Mouse (Mus musculus): ENCODE measurements around the gene Castor2.

Gene Castor2

GRCm38 (mm10) chr5:134099496-134100211, at the start of gene Castor2:
Castor2 (plus strand) TSS chr5:134099711.
- peak; percentile 68 for DNase-seq (ENCODE audit: low read depth, low spot score)

DNA sequence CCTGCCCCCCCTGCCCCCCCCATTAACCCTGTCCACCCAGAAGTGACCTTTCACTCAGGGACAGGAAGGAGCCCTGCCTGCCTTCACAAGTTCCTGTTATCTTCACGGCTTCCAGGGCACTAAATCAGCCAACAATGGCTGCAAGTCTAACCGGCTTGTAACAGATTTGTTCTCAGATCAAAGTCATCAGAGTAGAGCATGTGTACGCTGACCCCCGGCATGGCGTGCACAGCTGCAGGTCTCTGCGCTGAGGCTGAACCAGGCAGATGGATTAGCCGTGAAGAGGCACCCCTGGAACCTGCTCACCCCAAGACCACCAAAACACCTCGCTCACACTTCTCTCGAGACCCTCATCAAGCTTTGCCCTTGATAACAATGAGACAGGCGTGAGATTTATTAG, 48.8 kb upstream of the Castor2 start:
- DNase-seq (ENCODE audit: low read depth, low spot score) = no peak

GRCm38 (mm10) chr5:134052614-134053013, 46.9 kb upstream of the Castor2 start:
- no peak for DNase-seq (ENCODE audit: low read depth, low spot score)

DNA sequence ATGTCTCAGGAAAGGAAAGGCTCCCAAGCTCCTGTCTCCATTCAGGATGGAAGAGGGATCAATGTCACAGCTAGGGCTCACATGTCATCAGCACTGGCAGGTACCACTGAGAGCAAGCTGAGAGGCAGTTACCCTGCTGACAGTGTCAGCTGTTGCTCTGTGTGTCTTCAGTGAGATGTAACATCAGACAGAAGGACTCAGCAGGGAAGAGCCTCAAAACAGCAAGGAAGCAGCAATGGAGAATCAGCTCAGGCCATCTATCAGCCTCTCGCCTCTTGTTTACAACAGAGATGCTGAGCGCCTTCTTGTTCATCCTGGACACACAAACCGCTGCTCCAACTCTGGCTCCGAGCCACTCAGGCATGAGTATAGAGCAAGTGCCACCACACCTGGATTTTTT, 45.0 kb upstream of the Castor2 start:
- no peak for DNase-seq (ENCODE audit: low read depth, low spot score)

DNA sequence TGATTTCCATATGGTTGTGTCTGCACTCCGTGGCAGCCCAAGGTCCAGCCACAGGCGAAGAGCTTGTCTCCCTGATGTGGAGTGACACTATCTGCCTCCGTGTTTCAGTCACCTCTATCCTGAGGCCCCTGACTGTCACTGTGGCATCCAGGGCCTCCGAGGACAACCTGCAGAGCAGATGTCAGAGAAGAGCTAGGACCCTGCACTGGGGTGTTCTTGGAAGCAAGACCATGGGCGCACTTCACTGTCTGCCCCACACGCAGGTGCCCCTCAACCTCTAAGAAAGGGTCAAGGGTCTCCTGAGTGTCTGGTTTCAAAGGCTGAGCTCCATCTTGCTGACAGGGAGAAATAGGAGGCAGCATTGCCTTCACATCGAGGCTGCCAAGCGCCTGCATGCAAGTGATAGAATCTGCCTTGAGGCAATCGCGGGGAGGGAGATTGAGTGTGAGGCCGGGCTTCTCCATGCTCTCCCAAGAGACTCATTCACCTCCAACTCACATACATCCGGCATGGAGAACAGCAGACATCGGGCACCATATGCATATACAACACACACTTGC, 40.6 kb upstream of the Castor2 start:
- no peak for DNase-seq (ENCODE audit: low read depth, low spot score)

DNA sequence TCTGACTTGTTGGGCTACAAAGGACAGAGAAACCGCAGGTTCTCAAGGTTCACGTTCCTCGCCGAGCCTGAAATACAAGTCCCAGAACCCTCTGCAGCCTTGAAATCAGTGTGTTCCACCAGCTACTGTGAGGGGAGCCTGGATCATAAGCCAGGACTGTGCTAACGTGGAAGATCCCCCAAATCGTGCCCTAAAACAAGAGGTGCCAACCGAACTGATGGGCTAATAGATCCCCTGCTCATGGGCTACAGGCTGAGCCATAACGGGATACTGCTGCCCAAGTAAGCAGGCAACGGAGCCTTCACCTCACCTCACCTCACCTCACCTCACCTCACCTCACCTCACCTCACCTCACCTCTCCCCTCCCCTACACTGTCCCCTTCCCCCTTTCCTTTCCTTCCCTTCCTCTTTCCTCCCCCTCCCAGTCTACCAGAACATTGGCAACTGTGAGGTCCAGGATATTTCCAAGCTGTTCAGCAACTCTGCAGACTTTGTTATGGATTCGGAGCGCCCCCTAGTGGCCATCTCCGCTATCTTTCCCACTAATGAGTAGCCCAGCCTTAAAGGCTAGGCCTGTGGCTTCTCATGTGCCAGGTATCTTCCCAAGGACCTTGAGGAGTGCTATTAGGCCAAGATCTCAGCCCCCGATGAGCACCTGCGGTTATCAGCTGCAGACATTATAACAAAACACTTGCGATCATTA, 36.0 kb upstream of the Castor2 start:
- peak; percentile 61 for DNase-seq (ENCODE audit: low read depth, low spot score)

- no peak for DNase-seq (ENCODE audit: low read depth, low spot score)
Measured at GRCm38 (mm10) chr5:134066261-134066660, 33.2 kb upstream of the Castor2 start.

GRCm38 (mm10) chr5:134067924-134068323, 31.6 kb upstream of the Castor2 start:
- no peak for DNase-seq (ENCODE audit: low read depth, low spot score)

DNA sequence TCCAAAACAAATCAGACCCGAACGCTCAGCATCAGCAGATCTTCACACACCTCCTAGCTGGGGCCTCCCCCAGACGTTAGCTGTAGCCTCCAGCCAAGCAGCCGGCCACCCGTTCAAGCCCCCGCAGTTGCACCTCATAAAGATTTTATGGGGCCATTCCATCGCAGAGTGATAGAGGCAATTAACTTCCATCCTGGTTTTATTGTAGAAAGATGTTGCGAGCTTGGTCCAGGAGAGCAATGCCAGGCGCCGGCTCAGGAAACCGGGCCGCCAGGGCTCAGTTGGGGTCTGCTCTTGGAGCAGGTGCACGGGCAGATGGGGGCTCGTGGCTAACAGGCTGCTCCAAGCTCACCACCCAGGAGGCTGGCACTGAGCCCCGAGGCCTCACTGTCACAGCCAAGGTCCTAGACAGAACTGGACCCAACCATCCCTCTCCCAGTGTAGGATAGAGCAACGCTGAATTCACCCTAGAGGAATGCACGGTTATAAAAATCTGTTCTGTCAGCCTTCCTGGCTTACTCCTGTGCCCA, 25.9 kb upstream of the Castor2 start:
- no peak for DNase-seq (ENCODE audit: low read depth, low spot score)

GRCm38 (mm10) chr5:134074368-134074767, 25.1 kb upstream of the Castor2 start:
- DNase-seq (ENCODE audit: low read depth, low spot score) = no peak

GRCm38 (mm10) chr5:134076175-134076574, 23.3 kb upstream of the Castor2 start:
- no peak for DNase-seq (ENCODE audit: low read depth, low spot score)

DNA sequence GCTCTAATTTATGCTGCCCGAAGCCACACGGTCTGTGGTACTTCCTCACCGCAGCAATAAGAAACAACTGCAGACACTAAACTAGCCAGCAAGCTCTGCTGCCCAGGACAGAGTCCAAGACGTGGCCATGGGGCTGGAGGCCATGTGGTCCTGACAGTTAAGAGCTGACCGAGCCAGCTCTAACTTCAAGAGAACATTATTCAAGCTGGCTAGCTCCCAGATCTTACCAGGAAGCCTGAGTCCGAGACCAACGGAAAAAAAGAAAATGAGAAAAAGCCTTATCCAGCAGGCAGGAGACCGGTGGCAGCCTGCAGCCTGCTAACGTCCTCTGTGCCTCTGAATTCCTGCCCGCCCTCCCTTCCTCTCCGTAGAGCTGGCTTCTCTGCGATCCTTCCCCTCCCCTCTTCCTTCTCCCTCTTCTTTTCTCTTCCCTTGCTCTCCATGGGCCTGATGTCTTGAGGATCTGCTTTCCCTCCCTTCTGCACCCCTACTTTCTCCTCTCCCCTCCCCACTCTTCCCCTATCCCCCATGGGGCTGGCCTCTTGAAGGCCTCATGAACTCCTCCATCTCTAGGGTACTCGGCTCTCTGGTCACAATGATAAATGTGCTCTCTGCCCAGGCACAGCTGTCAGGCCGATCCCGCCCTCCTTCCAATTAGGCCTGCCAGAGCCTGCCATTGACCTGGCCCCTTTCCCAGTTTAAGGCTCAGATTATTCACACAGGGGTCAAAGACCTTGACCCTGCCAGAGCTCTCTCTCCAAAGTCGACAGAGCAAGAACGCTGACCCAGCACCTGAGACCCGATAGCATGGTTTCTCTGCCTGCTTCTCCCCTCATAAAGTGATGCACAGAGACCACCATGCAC, 18.6 kb upstream of the Castor2 start:
- no peak for DNase-seq (ENCODE audit: low read depth, low spot score)

DNA sequence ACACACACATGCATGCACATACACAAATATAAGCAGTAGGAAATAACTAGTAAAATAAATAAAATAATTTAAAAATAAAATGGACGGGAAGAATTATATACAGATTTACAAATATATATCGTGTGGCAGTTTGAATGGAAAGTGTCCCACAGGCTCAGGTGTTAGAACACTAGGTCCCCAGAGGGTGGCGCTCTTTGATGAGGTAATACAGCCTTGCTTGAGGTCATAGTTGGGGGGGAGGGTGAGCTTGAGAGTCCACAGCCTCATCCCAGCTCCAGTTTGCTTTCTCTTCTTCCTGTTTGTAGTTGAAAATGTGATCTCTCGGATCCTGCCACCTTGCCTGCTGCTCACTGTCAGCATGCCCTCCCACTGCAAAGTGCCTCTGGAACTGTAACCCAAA, 14.3 kb upstream of the Castor2 start:
- no peak for DNase-seq (ENCODE audit: low read depth, low spot score)

DNA sequence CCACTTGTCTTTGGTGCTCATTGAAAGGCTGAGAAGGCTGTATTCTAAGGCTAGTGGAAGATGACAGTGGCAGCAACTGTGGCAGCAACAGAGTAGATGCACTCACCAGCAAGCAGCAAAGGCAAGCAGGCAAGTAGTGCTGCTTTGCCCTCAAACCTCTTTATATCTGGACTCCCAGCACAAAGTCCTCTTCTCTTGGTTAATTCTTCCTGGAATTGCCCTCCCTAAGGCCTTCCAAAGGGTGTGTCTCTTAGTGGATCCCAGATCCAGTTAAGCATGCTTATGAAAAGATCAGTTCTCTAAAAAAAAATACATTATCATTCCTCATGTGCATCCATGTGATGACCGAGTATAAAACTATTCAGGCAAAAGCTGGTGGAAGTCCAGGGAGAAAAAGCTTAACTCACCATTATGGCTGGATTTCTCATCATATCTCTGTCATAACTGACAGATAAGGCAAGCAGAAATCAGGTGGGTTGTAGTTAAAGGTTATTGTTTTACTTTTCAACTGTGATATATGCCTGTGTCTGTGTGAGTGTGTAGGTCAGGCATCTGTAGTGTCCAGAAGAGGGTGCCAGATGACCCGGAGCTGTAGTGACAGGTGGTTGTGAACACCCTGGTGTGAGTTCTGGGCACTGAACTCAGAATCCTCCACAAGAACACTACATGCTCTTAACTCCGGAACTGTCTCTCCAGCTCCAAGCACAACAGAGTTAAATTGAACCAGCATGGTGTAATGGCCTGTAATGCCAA, 13.4 kb upstream of the Castor2 start:
- DNase-seq (ENCODE audit: low read depth, low spot score) = no peak

DNA sequence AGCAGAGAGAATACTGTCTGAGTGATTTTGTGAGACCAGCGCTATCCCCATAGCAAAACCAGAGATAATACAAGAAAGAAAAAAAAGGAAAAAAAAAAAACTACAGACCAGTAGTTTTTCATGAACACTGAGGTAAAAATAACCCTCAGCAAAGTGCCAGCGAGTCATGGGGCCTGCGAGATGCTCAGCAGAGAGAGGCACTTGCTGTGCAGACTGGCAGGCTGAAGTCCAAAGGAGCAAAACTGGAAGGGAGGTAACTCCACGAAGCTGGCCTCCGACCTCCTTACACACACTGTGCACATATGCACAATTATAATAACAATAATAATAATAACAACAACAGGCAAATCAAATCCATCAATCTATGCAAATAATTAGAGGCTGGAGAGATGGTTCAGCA, 12.3 kb upstream of the Castor2 start:
- DNase-seq (ENCODE audit: low read depth, low spot score) = no peak

DNA sequence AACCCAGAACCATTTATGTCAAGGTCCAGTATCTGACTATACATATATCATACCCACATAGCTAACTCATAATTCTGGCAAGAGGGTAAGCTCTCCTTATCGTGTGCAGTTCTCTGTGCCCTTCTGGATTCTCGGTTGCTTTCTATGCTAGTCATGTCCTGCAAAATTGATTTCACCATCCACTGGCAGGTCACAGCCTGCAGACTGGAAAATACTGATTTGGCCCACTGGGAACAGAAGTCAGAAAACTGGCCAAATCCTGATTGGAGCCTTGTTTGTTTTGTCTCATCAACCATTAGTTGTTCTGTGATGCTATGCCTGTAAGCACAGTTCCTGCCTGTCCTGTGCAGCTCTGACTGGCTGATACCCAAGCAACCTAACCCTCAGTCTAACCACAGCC, 3.7 kb upstream of the Castor2 start:
- DNase-seq (ENCODE audit: low read depth, low spot score) = no peak

DNA sequence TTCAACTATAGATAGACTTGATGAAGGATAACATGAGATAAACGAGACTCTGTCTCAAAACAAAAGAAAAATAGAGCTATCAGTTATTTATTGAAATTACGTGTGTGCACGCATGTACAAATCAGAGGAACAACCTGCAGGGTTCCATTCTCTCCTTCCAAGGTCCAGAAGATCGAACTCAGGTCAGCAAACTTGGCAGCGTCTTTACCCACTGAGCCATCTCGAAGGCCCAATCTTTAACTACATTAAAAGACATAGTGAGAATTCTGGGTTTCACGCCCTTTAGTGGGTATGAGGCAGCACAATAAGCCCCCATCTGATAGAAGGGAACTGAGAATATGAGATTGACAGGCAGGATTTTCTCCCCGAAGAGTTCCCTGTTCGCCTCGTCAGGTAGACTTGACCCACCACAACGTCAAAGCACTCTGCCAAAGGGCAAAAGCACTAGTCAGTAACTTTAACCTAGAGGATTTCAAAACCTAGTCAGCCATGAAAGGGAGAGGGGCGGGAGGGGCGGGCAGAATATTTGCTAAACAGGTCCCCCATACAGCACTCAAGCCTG, 1.1 kb upstream of the Castor2 start:
- DNase-seq (ENCODE audit: low read depth, low spot score) = no peak

GRCm38 (mm10) chr5:134098976-134099375, 535 bp upstream of the Castor2 start:
- no peak for DNase-seq (ENCODE audit: low read depth, low spot score)

- no peak for DNase-seq (ENCODE audit: low read depth, low spot score)
Measured at GRCm38 (mm10) chr5:134100232-134100771, 791 bp downstream of the Castor2 start.

DNA sequence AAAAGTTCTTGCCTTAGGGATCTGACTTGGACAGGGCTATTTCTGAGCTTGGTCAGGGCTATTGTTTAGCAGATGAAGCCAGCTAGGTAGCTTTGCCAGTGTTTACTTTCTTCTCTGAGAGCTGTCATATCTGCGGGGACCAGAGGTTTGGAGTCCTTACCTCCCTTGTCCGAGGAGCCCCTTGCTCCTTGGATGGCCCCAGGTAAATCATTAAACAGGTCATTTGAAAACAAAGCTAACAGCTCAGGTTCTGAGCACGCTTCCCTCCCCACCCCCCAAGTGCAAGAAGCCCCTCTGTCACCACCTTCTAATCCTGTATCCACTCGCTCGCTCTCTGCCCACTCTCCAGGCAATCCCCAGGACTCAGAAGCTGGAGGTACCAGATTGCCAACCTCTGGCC, 1.8 kb downstream of the Castor2 start:
- no peak for DNase-seq (ENCODE audit: low read depth, low spot score)

Measured in WW6 (cell line).